Mouse (Mus musculus): ENCODE measurements around the gene Prkg2. TPM values are rescaled to one million over a fixed set of nuclear protein-coding genes. Genes with fewer than 3 reads are reported as not detected.

Gene Prkg2
- polyA plus RNA-seq, 1 experiment from 2014 or later, result 2.0 TPM

- no peaks in the 10 kb centered on the region for H3K27me3 ChIP-seq
- no peak overlapping the region for H3K27ac ChIP-seq
- no peak for ATAC-seq (ENCODE audit: borderline replicate concordance, extremely low read depth, low FRiP score, low TSS enrichment)
- no peak overlapping the region for H3K9ac ChIP-seq
- no peak overlapping the region for H3K4me3 ChIP-seq
- 66% methylated on average over 9 of the region's 9 CpGs for WGBS
- peaks cover 10% of the 10 kb centered on the region for H3K4me1 ChIP-seq
- H3K36me3 ChIP-seq, result no peaks in the 10 kb centered on the region
- H3K4me2 ChIP-seq, result no peak overlapping the region
- H3K9me3 ChIP-seq, result no peaks in the 10 kb centered on the region
Observed at GRCm38 (mm10) chr5:98966679-98967078, 70.5 kb downstream of the Prkg2 start.

GRCm38 (mm10) chr5:98965139-98965538, 72.0 kb downstream of the Prkg2 start:
- no peak for ATAC-seq (ENCODE audit: borderline replicate concordance, extremely low read depth, low FRiP score, low TSS enrichment)
- Histone ChIP-seq H3K9me3 (no peaks in the 10 kb centered on the region), H3K4me2 (no peak overlapping the region), H3K27ac (no peak overlapping the region), H3K4me1 (peaks cover 10% of the 10 kb centered on the region), H3K9ac (no peak overlapping the region), H3K27me3 (no peaks in the 10 kb centered on the region), H3K36me3 (no peaks in the 10 kb centered on the region), H3K4me3 (no peak overlapping the region)
- 28% methylated on average over 4 of the region's 4 CpGs for WGBS

GRCm38 (mm10) chr5:98964367-98964766, 72.8 kb downstream of the Prkg2 start:
- 24% methylated on average over 6 of the region's 6 CpGs for WGBS
- H3K27me3 ChIP-seq, result no peaks in the 10 kb centered on the region
- no peak for ATAC-seq (ENCODE audit: borderline replicate concordance, extremely low read depth, low FRiP score, low TSS enrichment)

GRCm38 (mm10) chr5:98962472-98962871, 74.7 kb downstream of the Prkg2 start:
- H3K4me3 ChIP-seq, result no peak overlapping the region
- no peaks in the 10 kb centered on the region for H3K27me3 ChIP-seq
- no peak overlapping the region for H3K4me2 ChIP-seq
- 59% methylated on average over 2 of the region's 2 CpGs for WGBS
- peaks cover 10% of the 10 kb centered on the region for H3K4me1 ChIP-seq
- no peak overlapping the region for H3K9ac ChIP-seq
- H3K27ac ChIP-seq, result no peak overlapping the region
- no peaks in the 10 kb centered on the region for H3K36me3 ChIP-seq
- no peak for ATAC-seq (ENCODE audit: borderline replicate concordance, extremely low read depth, low FRiP score, low TSS enrichment)
- H3K9me3 ChIP-seq, result no peaks in the 10 kb centered on the region

More at GRCm38 (mm10) chr5:98964367-98964766, 72.8 kb downstream of the Prkg2 start:
- H3K4me2 ChIP-seq, result no peak overlapping the region
- H3K4me3 ChIP-seq, result no peak overlapping the region
- no peaks in the 10 kb centered on the region for H3K36me3 ChIP-seq
- H3K9me3 ChIP-seq, result no peaks in the 10 kb centered on the region
- H3K27ac ChIP-seq, result no peak overlapping the region
- H3K4me1 ChIP-seq, result peaks cover 10% of the 10 kb centered on the region
- no peak overlapping the region for H3K9ac ChIP-seq

GRCm38 (mm10) chr5:98955576-98955975, 81.6 kb downstream of the Prkg2 start:
- 78% methylated on average over 3 of the region's 3 CpGs for WGBS
- Histone ChIP-seq H3K9me3 (no peaks in the 10 kb centered on the region), H3K36me3 (no peaks in the 10 kb centered on the region), H3K4me3 (no peak overlapping the region), H3K4me1 (no peaks in the 10 kb centered on the region), H3K4me2 (no peak overlapping the region), H3K9ac (no peak overlapping the region), H3K27ac (no peak overlapping the region), H3K27me3 (no peaks in the 10 kb centered on the region)
- ATAC-seq (ENCODE audit: borderline replicate concordance, extremely low read depth, low FRiP score, low TSS enrichment), result no peak

GRCm38 (mm10) chr5:98953386-98953785, 83.8 kb downstream of the Prkg2 start:
- WGBS, result 41% methylated on average over 1 of the region's 1 CpGs
- H3K4me1 ChIP-seq, result no peaks in the 10 kb centered on the region
- H3K36me3 ChIP-seq, result no peaks in the 10 kb centered on the region
- no peak overlapping the region for H3K27ac ChIP-seq
- H3K4me3 ChIP-seq, result no peak overlapping the region
- H3K4me2 ChIP-seq, result no peak overlapping the region
- no peak overlapping the region for H3K9ac ChIP-seq
- H3K9me3 ChIP-seq, result no peaks in the 10 kb centered on the region
- H3K27me3 ChIP-seq, result no peaks in the 10 kb centered on the region
- no peak for ATAC-seq (ENCODE audit: borderline replicate concordance, extremely low read depth, low FRiP score, low TSS enrichment)

- Histone ChIP-seq H3K27me3 (no peaks in the 10 kb centered on the region), H3K4me3 (no peak overlapping the region), H3K27ac (no peak overlapping the region), H3K9me3 (no peaks in the 10 kb centered on the region), H3K36me3 (no peaks in the 10 kb centered on the region), H3K4me2 (no peak overlapping the region), H3K9ac (no peak overlapping the region), H3K4me1 (no peaks in the 10 kb centered on the region)
- no peak for ATAC-seq (ENCODE audit: borderline replicate concordance, extremely low read depth, low FRiP score, low TSS enrichment)
- 78% methylated on average over 4 of the region's 4 CpGs for WGBS
Observed at GRCm38 (mm10) chr5:98951566-98951965, 85.6 kb downstream of the Prkg2 start.

- ATAC-seq (ENCODE audit: borderline replicate concordance, extremely low read depth, low FRiP score, low TSS enrichment), result no peak
- Histone ChIP-seq H3K4me3 (no peak overlapping the region), H3K9me3 (no peaks in the 10 kb centered on the region), H3K4me2 (no peak overlapping the region), H3K4me1 (no peaks in the 10 kb centered on the region), H3K27ac (no peak overlapping the region), H3K9ac (no peak overlapping the region), H3K27me3 (no peaks in the 10 kb centered on the region), H3K36me3 (no peaks in the 10 kb centered on the region)
- WGBS, result 80% methylated on average over 4 of the region's 4 CpGs
Observed at GRCm38 (mm10) chr5:98950495-98951092, 86.6 kb downstream of the Prkg2 start.

GRCm38 (mm10) chr5:98949784-98950183, 87.4 kb downstream of the Prkg2 start:
- Histone ChIP-seq H3K27me3 (no peaks in the 10 kb centered on the region), H3K4me2 (no peak overlapping the region), H3K9me3 (no peaks in the 10 kb centered on the region), H3K36me3 (no peaks in the 10 kb centered on the region), H3K27ac (no peak overlapping the region), H3K4me3 (no peak overlapping the region), H3K4me1 (no peaks in the 10 kb centered on the region), H3K9ac (no peak overlapping the region)
- 87% methylated on average over 10 of the region's 10 CpGs for WGBS
- no peak for ATAC-seq (ENCODE audit: borderline replicate concordance, extremely low read depth, low FRiP score, low TSS enrichment)

- no peak overlapping the region for H3K4me3 ChIP-seq
- H3K4me2 ChIP-seq, result no peak overlapping the region
- WGBS, result 93% methylated on average over 20 of the region's 20 CpGs
- no peak overlapping the region for H3K27ac ChIP-seq
- no peaks in the 10 kb centered on the region for H3K36me3 ChIP-seq
- H3K9ac ChIP-seq, result no peak overlapping the region
- H3K4me1 ChIP-seq, result no peaks in the 10 kb centered on the region
- H3K27me3 ChIP-seq, result no peaks in the 10 kb centered on the region
- no peaks in the 10 kb centered on the region for H3K9me3 ChIP-seq
- ATAC-seq (ENCODE audit: borderline replicate concordance, extremely low read depth, low FRiP score, low TSS enrichment), result no peak
Observed at GRCm38 (mm10) chr5:98946656-98947055, 90.5 kb downstream of the Prkg2 start.

GRCm38 (mm10) chr5:98946117-98946620, 91.0 kb downstream of the Prkg2 start:
- WGBS, result 49% methylated on average over 4 of the region's 4 CpGs

GRCm38 (mm10) chr5:98943776-98944175, 93.4 kb downstream of the Prkg2 start:
- no peak overlapping the region for H3K9ac ChIP-seq
- H3K27me3 ChIP-seq, result no peaks in the 10 kb centered on the region
- H3K4me3 ChIP-seq, result no peak overlapping the region
- no peaks in the 10 kb centered on the region for H3K36me3 ChIP-seq
- no peak overlapping the region for H3K27ac ChIP-seq
- no peak overlapping the region for H3K4me2 ChIP-seq
- no peaks in the 10 kb centered on the region for H3K9me3 ChIP-seq
- ATAC-seq (ENCODE audit: borderline replicate concordance, extremely low read depth, low FRiP score, low TSS enrichment), result no peak
- no peaks in the 10 kb centered on the region for H3K4me1 ChIP-seq
- WGBS, result 52% methylated on average over 6 of the region's 6 CpGs

More at GRCm38 (mm10) chr5:98946117-98946620, 91.0 kb downstream of the Prkg2 start:
- Histone ChIP-seq H3K4me2 (no peak overlapping the region), H3K4me3 (no peak overlapping the region), H3K36me3 (no peaks in the 10 kb centered on the region), H3K27me3 (no peaks in the 10 kb centered on the region), H3K4me1 (no peaks in the 10 kb centered on the region), H3K9me3 (no peaks in the 10 kb centered on the region), H3K27ac (no peak overlapping the region), H3K9ac (no peak overlapping the region)
- ATAC-seq (ENCODE audit: borderline replicate concordance, extremely low read depth, low FRiP score, low TSS enrichment), result no peak

Measured in lung, embryonic 15.5 days (tissue).